Mouse (Mus musculus) intestine, postnatal 0 days (tissue): Measurements from ENCODE around the gene Axdnd1. TPM values are rescaled to one million over a fixed set of nuclear protein-coding genes. Genes with fewer than 3 reads are reported as not detected.
A peak's percentile ranks its signal among the peaks of the same experiment; 100 is the strongest.

Experiments used
- ATAC-seq: fragments of 200-750 bp; cut with Nextera tagmentation; 2 replicates; pipeline ENCODE4 v1.8.0; 2017; ENCODE audit warnings: mild to moderate bottlenecking, moderate TSS enrichment, moderate library complexity
- H3K27ac ChIP-seq: fragments of 300-500 bp; sonication (generic); 2 replicates; pipeline ENCODE4 v1.5.1; 2014; ENCODE audit warnings: mild to moderate bottlenecking, low read depth, low read length, moderate library complexity
- H3K27me3 ChIP-seq: fragments of 300-500 bp; sonication (generic); replicated peaks from 2 replicates; pipeline ENCODE4 v1.6.1; 2014; ENCODE audit warnings: low read length, mixed read lengths; ENCODE audit not compliant: control insufficient read depth, insufficient read depth
- H3K36me3 ChIP-seq: fragments of 300-500 bp; sonication (generic); 2 replicates; pipeline ENCODE4 v1.6.1; 2014; ENCODE audit warnings: mild to moderate bottlenecking, moderate library complexity; ENCODE audit not compliant: control insufficient read depth, insufficient read depth
- H3K4me1 ChIP-seq: fragments of 300-500 bp; sonication (generic); replicated peaks from 2 replicates; pipeline ENCODE4 v1.6.1; 2014; ENCODE audit warnings: antibody characterized with exemption, low read length, mixed read lengths; ENCODE audit not compliant: control insufficient read depth, insufficient read depth
- H3K4me2 ChIP-seq: fragments of 300-500 bp; sonication (generic); replicated peaks from 2 replicates; pipeline ENCODE4 v1.6.1; 2014; ENCODE audit warnings: low read depth, mild to moderate bottlenecking, moderate library complexity
- H3K4me3 ChIP-seq: fragments of 300-500 bp; sonication (generic); 2 replicates; pipeline ENCODE4 v1.5.1; 2014; ENCODE audit warnings: low read depth, low read length
- H3K9ac ChIP-seq: fragments of 300-500 bp; sonication (generic); 2 replicates; pipeline ENCODE4 v1.6.1; 2014; ENCODE audit warnings: mild to moderate bottlenecking, low read depth, low read length
- H3K9me3 ChIP-seq: fragments of 300-500 bp; sonication (generic); 2 replicates; pipeline ENCODE4 v1.6.1; 2016; ENCODE audit warnings: mixed run types; ENCODE audit not compliant: control insufficient read depth
- CTCF ChIP-seq: sonication (generic); IDR thresholded peaks from 2 replicates; pipeline ENCODE4 v1.5.1; 2016; ENCODE audit warnings: low read depth, mild to moderate bottlenecking, control low read depth, antibody characterized with exemption, moderate library complexity
- WGBS: fragments of 180-500 bp; shearing (Covaris S2); extraction: QIAGEN DNeasy Blood & Tissue Kit; methylation state at CpG from one replicate; pipeline ENCODE4 v1.1.7; 2014; 5-methylcytosine and 5-hydroxymethylcytosine counted together
- polyA plus RNA-seq: library from polyadenylated mRNA; unstranded; fragments of >200 nt; fragmentation: Nextera tagmentation; extraction: Ambion mirVana; gene quantifications from 2 replicates; pipeline ENCODE4 v1.2.1, GENCODE M21; 2015

Axdnd1 gene
- polyA plus RNA-seq, 1 experiment from 2014 or later, result not detected

- 85% methylated on average over 3 of the region's 3 CpGs for WGBS
- H3K9me3 ChIP-seq, result no peaks in the 10 kb centered on the region
- no peak for ATAC-seq
- no peak overlapping the region for H3K4me3 ChIP-seq
- H3K9ac ChIP-seq, result no peak overlapping the region
- no peaks in the 10 kb centered on the region for H3K27me3 ChIP-seq
- TF ChIP-seq CTCF, result no peak
- H3K36me3 ChIP-seq, result peaks cover 4% of the 10 kb centered on the region; the same call in 1 of the 2 replicates
- no peak overlapping the region for H3K27ac ChIP-seq
- no peaks in the 10 kb centered on the region for H3K4me1 ChIP-seq
- no peak overlapping the region for H3K4me2 ChIP-seq
These were observed 3.1 kb upstream of the Axdnd1 start for GRCm38 (mm10) chr1:156424054-156424453.

GRCm38 (mm10) chr1:156423493-156423892 is 2.5 kb upstream of the Axdnd1 start:
- Histone ChIP-seq H3K27me3 (no peaks in the 10 kb centered on the region), H3K9ac (no peak overlapping the region), H3K4me3 (no peak overlapping the region), H3K4me2 (no peak overlapping the region), H3K27ac (no peak overlapping the region), H3K9me3 (no peaks in the 10 kb centered on the region), H3K36me3 (peaks cover 4% of the 10 kb centered on the region; the same call in 1 of the 2 replicates), H3K4me1 (no peaks in the 10 kb centered on the region)
- no peak for ATAC-seq
- WGBS, result 84% methylated on average over 6 of the region's 6 CpGs
- TF ChIP-seq CTCF, result no peak

- no peak overlapping the region for H3K4me2 ChIP-seq
- peaks cover 4% of the 10 kb centered on the region; the same call in 1 of the 2 replicates for H3K36me3 ChIP-seq
- no peaks in the 10 kb centered on the region for H3K9me3 ChIP-seq
- no peaks in the 10 kb centered on the region for H3K27me3 ChIP-seq
- 79% methylated on average over 6 of the region's 6 CpGs for WGBS
- H3K4me3 ChIP-seq, result no peak overlapping the region
- H3K9ac ChIP-seq, result no peak overlapping the region
- no peaks in the 10 kb centered on the region for H3K4me1 ChIP-seq
- H3K27ac ChIP-seq, result no peak overlapping the region
- no peak for ATAC-seq
- no peak for TF ChIP-seq CTCF
These were observed 1.9 kb upstream of the Axdnd1 start for GRCm38 (mm10) chr1:156422856-156423255.

- no peak for ATAC-seq
- H3K27ac ChIP-seq, result no peak overlapping the region
- no peak overlapping the region for H3K4me3 ChIP-seq
- H3K9me3 ChIP-seq, result no peaks in the 10 kb centered on the region
- H3K4me2 ChIP-seq, result no peak overlapping the region
- peak; percentile 73 for TF ChIP-seq CTCF
- H3K36me3 ChIP-seq, result no peaks in the 10 kb centered on the region
- no peaks in the 10 kb centered on the region for H3K27me3 ChIP-seq
- no peaks in the 10 kb centered on the region for H3K4me1 ChIP-seq
- H3K9ac ChIP-seq, result no peak overlapping the region
- WGBS, result 58% methylated on average over 4 of the region's 4 CpGs
These were observed 2.8 kb downstream of the Axdnd1 start for GRCm38 (mm10) chr1:156418170-156418569.

GRCm38 (mm10) chr1:156408521-156408920 is 12.4 kb downstream of the Axdnd1 start:
- 71% methylated on average over 4 of the region's 4 CpGs for WGBS
- ATAC-seq, result no peak

GRCm38 (mm10) chr1:156408004-156408403 is 13.0 kb downstream of the Axdnd1 start:
- no peak overlapping the region for H3K27ac ChIP-seq
- H3K4me3 ChIP-seq, result no peak overlapping the region
- H3K9me3 ChIP-seq, result no peaks in the 10 kb centered on the region
- no peak for ATAC-seq
- no peak overlapping the region for H3K4me2 ChIP-seq
- no peaks in the 10 kb centered on the region for H3K27me3 ChIP-seq
- no peaks in the 10 kb centered on the region for H3K36me3 ChIP-seq
- no peak overlapping the region for H3K9ac ChIP-seq
- no peak for TF ChIP-seq CTCF
- WGBS, result 57% methylated on average over 3 of the region's 3 CpGs
- H3K4me1 ChIP-seq, result no peaks in the 10 kb centered on the region

More at GRCm38 (mm10) chr1:156408521-156408920, 12.4 kb downstream of the Axdnd1 start:
- no peak overlapping the region for H3K4me3 ChIP-seq
- TF ChIP-seq CTCF, result no peak
- no peaks in the 10 kb centered on the region for H3K27me3 ChIP-seq
- H3K27ac ChIP-seq, result no peak overlapping the region
- H3K36me3 ChIP-seq, result no peaks in the 10 kb centered on the region
- H3K4me2 ChIP-seq, result no peak overlapping the region
- no peaks in the 10 kb centered on the region for H3K9me3 ChIP-seq
- H3K9ac ChIP-seq, result no peak overlapping the region
- no peaks in the 10 kb centered on the region for H3K4me1 ChIP-seq

GRCm38 (mm10) chr1:156403251-156403650 is 17.7 kb downstream of the Axdnd1 start:
- H3K9ac ChIP-seq, result no peak overlapping the region
- no peaks in the 10 kb centered on the region for H3K36me3 ChIP-seq
- no peak overlapping the region for H3K27ac ChIP-seq
- H3K4me2 ChIP-seq, result no peak overlapping the region
- ATAC-seq, result no peak
- H3K27me3 ChIP-seq, result no peaks in the 10 kb centered on the region
- no peaks in the 10 kb centered on the region for H3K4me1 ChIP-seq
- no peak for TF ChIP-seq CTCF
- H3K4me3 ChIP-seq, result no peak overlapping the region
- WGBS, result 69% methylated on average over 10 of the region's 10 CpGs
- no peaks in the 10 kb centered on the region for H3K9me3 ChIP-seq
